Mouse (Mus musculus): ENCODE measurements around the gene Tex2. TPM values are rescaled to one million over a fixed set of nuclear protein-coding genes. Genes with fewer than 3 reads are reported as not detected.

Gene Tex2
- polyA plus RNA-seq, 1 experiment from 2014 or later: 16.3 TPM

DNA sequence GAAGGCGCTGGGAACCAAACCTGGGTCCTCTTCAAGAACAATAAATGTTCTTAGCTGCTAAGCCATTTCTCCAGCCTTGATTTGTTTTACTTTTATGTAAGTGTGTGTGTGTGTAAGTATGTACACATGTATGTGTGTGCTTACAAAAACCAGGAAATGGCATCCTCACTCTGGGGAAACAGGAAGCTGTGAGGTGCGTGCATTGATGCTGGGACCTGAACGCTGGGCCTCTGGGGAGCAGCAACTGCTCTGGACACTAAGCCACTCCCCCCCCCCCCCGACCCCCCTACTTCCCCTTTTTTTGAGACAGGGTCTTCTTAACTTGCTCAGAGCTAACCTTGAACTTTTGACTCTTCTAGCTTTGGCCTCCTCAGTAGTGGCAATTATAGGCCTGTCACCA is 62.8 kb downstream of the Tex2 start:
- Histone ChIP-seq H3K4me2 (replicated peaks) (no peak overlapping the region), H3K36me3 (peaks cover 5% of the 10 kb centered on the region; the same call in 1 of the 2 replicates), H3K9ac (no peak overlapping the region), H3K4me3 (no peak overlapping the region), H3K4me1 (no peaks in the 10 kb centered on the region), H3K27me3 (replicated peaks) (no peaks in the 10 kb centered on the region), H3K9me3 (no peaks in the 10 kb centered on the region), H3K27ac (no peak overlapping the region)
- whole genome bisulfite sequencing: 83% methylated on average over 4 of the region's 4 CpGs
- no peak for ATAC-seq (ENCODE audit: low FRiP score, low read depth)

DNA sequence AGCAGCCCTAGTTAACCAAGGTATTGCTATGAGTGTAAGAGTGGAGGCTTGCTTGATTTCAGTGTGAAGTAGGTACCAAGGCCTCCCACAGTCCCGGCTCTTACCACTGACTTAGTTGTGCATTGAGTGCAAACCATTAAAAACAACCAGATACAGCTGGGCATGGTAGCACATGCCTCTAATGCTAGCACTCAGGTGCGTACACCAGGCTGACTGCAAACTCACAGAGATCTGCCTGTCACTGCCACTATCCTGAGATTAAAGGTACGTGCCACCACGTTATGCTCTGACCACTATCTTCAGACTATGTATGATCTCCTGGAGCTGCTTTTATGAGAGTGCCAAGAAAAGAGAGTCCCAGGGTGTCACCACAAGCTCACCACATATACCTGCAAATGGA is 67.1 kb downstream of the Tex2 start:
- Histone ChIP-seq H3K9ac (no peak overlapping the region), H3K36me3 (peaks cover 17% of the 10 kb centered on the region; the same call in 1 of the 2 replicates), H3K4me2 (replicated peaks) (no peak overlapping the region), H3K4me3 (no peak overlapping the region), H3K27me3 (replicated peaks) (no peaks in the 10 kb centered on the region), H3K4me1 (no peaks in the 10 kb centered on the region), H3K27ac (no peak overlapping the region), H3K9me3 (no peaks in the 10 kb centered on the region)
- ATAC-seq (ENCODE audit: low FRiP score, low read depth): no peak
- 97% methylated on average over 4 of the region's 4 CpGs for WGBS

DNA sequence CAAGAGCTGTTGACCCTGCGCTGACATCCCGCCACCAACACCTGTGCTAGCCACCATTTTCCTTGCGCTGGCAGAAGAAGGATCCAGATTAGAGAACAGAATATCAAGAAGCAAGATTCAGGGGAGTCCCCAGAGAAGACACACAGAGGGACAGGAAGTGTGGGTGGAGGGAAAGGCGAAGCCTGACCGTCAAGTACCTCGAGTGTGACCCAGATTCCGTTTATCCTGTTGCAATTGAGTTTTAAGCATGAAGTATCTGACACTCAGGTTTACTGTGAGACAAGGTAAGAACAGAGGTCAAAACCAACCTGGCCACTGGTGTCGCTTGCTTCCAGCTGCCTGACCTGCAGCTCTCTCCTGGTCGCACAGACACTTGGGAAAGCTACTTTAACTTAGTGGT is 68.3 kb downstream of the Tex2 start:
- Histone ChIP-seq H3K4me3 (no peak overlapping the region), H3K36me3 (peaks cover 17% of the 10 kb centered on the region; the same call in 1 of the 2 replicates), H3K4me1 (no peaks in the 10 kb centered on the region), H3K27ac (no peak overlapping the region), H3K9me3 (no peaks in the 10 kb centered on the region), H3K9ac (no peak overlapping the region), H3K27me3 (replicated peaks) (no peaks in the 10 kb centered on the region), H3K4me2 (replicated peaks) (no peak overlapping the region)
- no peak for ATAC-seq (ENCODE audit: low FRiP score, low read depth)
- 94% methylated on average over 9 of the region's 9 CpGs for WGBS

DNA sequence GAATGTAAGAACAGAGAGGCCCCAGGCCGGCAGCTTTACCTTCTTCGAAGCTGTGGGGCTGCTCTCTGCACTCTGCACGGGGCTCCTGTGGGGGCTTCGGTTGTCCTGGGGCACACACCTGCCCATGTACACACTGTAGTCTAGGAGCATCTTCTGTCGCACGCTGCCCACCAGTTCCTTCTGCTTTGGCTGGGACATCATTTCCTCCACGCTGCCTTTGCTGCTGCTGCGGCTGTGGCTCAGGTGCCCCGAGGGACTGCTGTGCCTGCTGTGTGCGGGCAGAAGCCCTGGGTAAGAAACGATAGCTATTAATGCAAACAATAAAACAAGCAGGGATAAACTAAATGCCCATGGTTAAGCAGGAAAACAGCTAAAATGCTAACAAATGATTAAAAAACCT is 69.1 kb downstream of the Tex2 start:
- H3K4me2 ChIP-seq (replicated peaks): no peak overlapping the region
- H3K4me3 ChIP-seq: no peak overlapping the region
- no peaks in the 10 kb centered on the region for H3K9me3 ChIP-seq
- H3K9ac ChIP-seq: no peak overlapping the region
- 84% methylated on average over 11 of the region's 11 CpGs for WGBS
- no peaks in the 10 kb centered on the region for H3K4me1 ChIP-seq
- peaks cover 17% of the 10 kb centered on the region; the same call in 1 of the 2 replicates for H3K36me3 ChIP-seq
- no peaks in the 10 kb centered on the region for H3K27me3 ChIP-seq (replicated peaks)
- H3K27ac ChIP-seq: no peak overlapping the region
- no peak for ATAC-seq (ENCODE audit: low FRiP score, low read depth)

DNA sequence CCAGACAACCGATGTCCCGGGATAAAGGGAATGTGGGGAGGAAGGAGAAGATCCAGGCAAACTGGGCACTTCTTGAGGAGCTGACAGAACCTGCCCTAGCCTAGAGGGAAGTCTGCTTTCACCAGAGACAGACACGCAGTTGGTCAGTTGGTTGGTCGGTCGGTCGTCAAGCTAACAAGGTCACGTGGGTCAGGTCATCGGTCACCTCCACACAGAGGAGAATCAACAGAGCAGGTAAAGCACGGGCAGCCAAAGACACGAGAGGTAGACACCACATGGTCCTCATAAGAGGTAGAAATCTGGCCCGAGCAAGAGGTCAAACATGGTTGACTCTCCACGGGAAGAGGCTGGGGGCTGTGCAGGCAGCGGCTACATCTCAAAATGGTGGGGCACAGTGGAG is 70.2 kb downstream of the Tex2 start:
- no peak overlapping the region for H3K4me2 ChIP-seq (replicated peaks)
- no peaks in the 10 kb centered on the region for H3K27me3 ChIP-seq (replicated peaks)
- H3K27ac ChIP-seq: no peak overlapping the region
- no peak for ATAC-seq (ENCODE audit: low FRiP score, low read depth)
- H3K9ac ChIP-seq: no peak overlapping the region
- H3K4me3 ChIP-seq: no peak overlapping the region
- WGBS: 92% methylated on average over 13 of the region's 13 CpGs
- no peaks in the 10 kb centered on the region for H3K9me3 ChIP-seq
- no peaks in the 10 kb centered on the region for H3K4me1 ChIP-seq
- peaks cover 14% of the 10 kb centered on the region; the same call in 1 of the 2 replicates for H3K36me3 ChIP-seq

DNA sequence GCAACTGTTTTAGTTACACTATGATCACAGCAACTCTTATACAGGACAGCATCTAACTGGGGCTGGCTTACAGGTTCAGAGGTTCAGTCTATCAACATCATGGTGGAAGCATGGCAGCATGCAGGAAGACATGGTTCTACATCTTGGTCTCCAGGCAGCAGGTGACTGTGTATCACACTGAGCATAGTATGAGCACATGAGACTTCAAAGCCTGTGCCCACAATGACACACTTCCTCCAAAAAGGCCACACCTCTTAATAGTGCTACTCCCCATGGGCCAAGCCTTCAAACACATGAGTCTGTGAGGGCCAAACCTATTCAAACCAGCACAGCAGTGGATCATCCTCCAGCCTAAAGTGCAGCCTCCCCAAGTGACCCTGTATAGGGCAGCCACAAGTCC is 70.8 kb downstream of the Tex2 start:
- Histone ChIP-seq H3K4me3 (no peak overlapping the region), H3K4me2 (replicated peaks) (no peak overlapping the region), H3K9ac (no peak overlapping the region), H3K27ac (no peak overlapping the region), H3K27me3 (replicated peaks) (no peaks in the 10 kb centered on the region), H3K9me3 (no peaks in the 10 kb centered on the region), H3K4me1 (no peaks in the 10 kb centered on the region), H3K36me3 (peaks cover 14% of the 10 kb centered on the region; the same call in 1 of the 2 replicates)
- ATAC-seq (ENCODE audit: low FRiP score, low read depth): no peak

DNA sequence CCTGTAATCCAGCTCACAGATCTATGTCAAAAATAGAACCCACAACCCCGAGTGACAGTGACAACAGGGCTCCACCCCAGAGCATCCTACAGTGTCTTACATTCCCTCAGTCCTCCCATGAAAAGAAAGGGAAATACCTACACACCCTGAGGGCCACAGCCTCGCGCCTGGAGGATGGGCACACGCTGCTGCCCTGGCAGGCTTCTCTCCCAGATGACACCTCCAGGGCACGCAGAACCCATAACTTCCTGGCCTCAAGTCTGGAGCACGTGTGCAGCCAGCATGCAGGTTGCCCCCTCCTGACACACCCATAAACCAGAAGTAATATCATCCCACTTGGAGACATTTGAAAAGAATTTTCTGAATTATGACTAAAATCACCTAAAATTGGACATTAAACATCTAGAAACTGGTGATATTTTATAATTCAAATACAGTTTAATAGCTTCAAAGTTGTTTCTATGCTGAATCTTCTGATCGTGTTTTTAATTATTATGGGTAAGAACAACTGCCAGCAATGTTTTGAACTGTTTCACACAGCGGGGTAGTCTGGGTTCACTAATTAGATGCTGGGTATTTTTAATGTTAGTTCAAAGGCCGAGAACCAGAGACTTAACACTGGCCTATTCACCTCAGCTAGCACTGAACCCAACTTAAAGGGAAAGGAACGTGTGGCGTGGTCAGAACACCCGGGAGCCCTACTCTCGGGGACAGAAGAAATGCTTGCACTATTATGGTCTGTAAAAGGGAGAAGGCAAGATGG is 72.5 kb downstream of the Tex2 start:
- H3K36me3 ChIP-seq: peaks cover 12% of the 10 kb centered on the region; the same call in 1 of the 2 replicates
- no peak overlapping the region for H3K27ac ChIP-seq
- WGBS: 79% methylated on average over 13 of the region's 13 CpGs
- H3K4me2 ChIP-seq (replicated peaks): no peak overlapping the region
- no peaks in the 10 kb centered on the region for H3K4me1 ChIP-seq
- no peak overlapping the region for H3K9ac ChIP-seq
- no peaks in the 10 kb centered on the region for H3K9me3 ChIP-seq
- no peak overlapping the region for H3K4me3 ChIP-seq
- H3K27me3 ChIP-seq (replicated peaks): no peaks in the 10 kb centered on the region
- ATAC-seq (ENCODE audit: low FRiP score, low read depth): no peak

- no peaks in the 10 kb centered on the region for H3K27me3 ChIP-seq (replicated peaks)
- H3K4me3 ChIP-seq: no peak overlapping the region
- WGBS: 71% methylated on average over 11 of the region's 11 CpGs
- H3K9ac ChIP-seq: no peak overlapping the region
- no peaks in the 10 kb centered on the region; the same call in 1 of the 2 replicates for H3K36me3 ChIP-seq
- H3K4me1 ChIP-seq: no peaks in the 10 kb centered on the region
- ATAC-seq (ENCODE audit: low FRiP score, low read depth): no peak
- H3K27ac ChIP-seq: peak overlapping the region; percentile 15; the same call in 1 of the 2 replicates
- no peaks in the 10 kb centered on the region for H3K9me3 ChIP-seq
- H3K4me2 ChIP-seq (replicated peaks): no peak overlapping the region
Measured at GRCm38 (mm10) chr11:106536253-106536912, 76.8 kb downstream of the Tex2 start.

GRCm38 (mm10) chr11:106535660-106536252 is 77.5 kb downstream of the Tex2 start:
- WGBS: 91% methylated on average over 9 of the region's 9 CpGs
- Histone ChIP-seq H3K4me3 (no peak overlapping the region), H3K36me3 (no peaks in the 10 kb centered on the region; the same call in 1 of the 2 replicates), H3K4me1 (no peaks in the 10 kb centered on the region), H3K9ac (no peak overlapping the region), H3K27me3 (replicated peaks) (no peaks in the 10 kb centered on the region), H3K9me3 (no peaks in the 10 kb centered on the region), H3K27ac (no peak overlapping the region), H3K4me2 (replicated peaks) (no peak overlapping the region)
- no peak for ATAC-seq (ENCODE audit: low FRiP score, low read depth)

GRCm38 (mm10) chr11:106532248-106532790 is 80.9 kb downstream of the Tex2 start:
- H3K4me3 ChIP-seq: no peak overlapping the region
- no peak overlapping the region for H3K9ac ChIP-seq
- H3K9me3 ChIP-seq: no peaks in the 10 kb centered on the region
- ATAC-seq (ENCODE audit: low FRiP score, low read depth): no peak
- WGBS: 76% methylated on average over 9 of the region's 9 CpGs
- H3K4me2 ChIP-seq (replicated peaks): no peak overlapping the region
- no peaks in the 10 kb centered on the region for H3K4me1 ChIP-seq
- H3K36me3 ChIP-seq: no peaks in the 10 kb centered on the region; the same call in 1 of the 2 replicates
- no peaks in the 10 kb centered on the region for H3K27me3 ChIP-seq (replicated peaks)
- H3K27ac ChIP-seq: no peak overlapping the region

DNA sequence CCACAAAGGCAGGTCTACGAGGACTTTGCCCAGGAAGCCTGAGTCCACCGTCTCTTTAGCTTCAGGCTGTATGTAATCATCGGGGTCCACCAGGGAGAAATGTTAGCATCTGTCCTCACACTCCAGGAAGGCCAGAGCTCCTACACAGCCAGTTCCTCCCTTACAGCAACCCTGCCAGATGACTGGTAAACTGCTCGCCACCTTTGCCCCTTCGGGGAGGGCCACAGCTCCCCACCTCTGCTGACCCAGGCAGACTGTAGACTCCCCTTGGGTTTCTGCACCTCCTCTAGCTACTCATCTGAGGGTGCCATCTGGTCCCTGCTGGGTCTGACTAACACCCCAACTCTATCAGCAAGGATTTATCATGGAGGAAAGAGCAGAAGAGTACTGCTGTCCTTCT is 83.4 kb downstream of the Tex2 start:
- H3K4me3 ChIP-seq: no peak overlapping the region
- ATAC-seq (ENCODE audit: low FRiP score, low read depth): no peak
- no peaks in the 10 kb centered on the region for H3K9me3 ChIP-seq
- no peaks in the 10 kb centered on the region; the same call in 1 of the 2 replicates for H3K36me3 ChIP-seq
- H3K27ac ChIP-seq: no peak overlapping the region
- 84% methylated on average over 5 of the region's 5 CpGs for WGBS
- no peaks in the 10 kb centered on the region for H3K4me1 ChIP-seq
- no peaks in the 10 kb centered on the region for H3K27me3 ChIP-seq (replicated peaks)
- no peak overlapping the region for H3K9ac ChIP-seq
- no peak overlapping the region for H3K4me2 ChIP-seq (replicated peaks)

- whole genome bisulfite sequencing: 83% methylated on average over 4 of the region's 4 CpGs
- ATAC-seq (ENCODE audit: low FRiP score, low read depth): no peak
Measured at GRCm38 (mm10) chr11:106529113-106529512, 84.1 kb downstream of the Tex2 start.

More at GRCm38 (mm10) chr11:106529113-106529512, 84.1 kb downstream of the Tex2 start:
- H3K4me3 ChIP-seq: no peak overlapping the region
- H3K36me3 ChIP-seq: no peaks in the 10 kb centered on the region; the same call in 1 of the 2 replicates
- H3K4me2 ChIP-seq (replicated peaks): no peak overlapping the region
- no peaks in the 10 kb centered on the region for H3K27me3 ChIP-seq (replicated peaks)
- H3K4me1 ChIP-seq: no peaks in the 10 kb centered on the region
- no peak overlapping the region for H3K9ac ChIP-seq
- H3K27ac ChIP-seq: no peak overlapping the region
- H3K9me3 ChIP-seq: no peaks in the 10 kb centered on the region
